Mouse (Mus musculus) cerebellum, adult 9-11 months (tissue): ENCODE measurements around the gene Slc35f4.

Source experiments
- DNase-seq: peaks from one replicate; pipeline ENCODE4 v3.0.0; 2022

The Slc35f4 gene

GRCm38 (mm10) chr14:49525931-49526291, at the start of gene Slc35f4:
Slc35f4 (minus strand) TSS chr14:49526046.
- no peak for DNase-seq

DNA sequence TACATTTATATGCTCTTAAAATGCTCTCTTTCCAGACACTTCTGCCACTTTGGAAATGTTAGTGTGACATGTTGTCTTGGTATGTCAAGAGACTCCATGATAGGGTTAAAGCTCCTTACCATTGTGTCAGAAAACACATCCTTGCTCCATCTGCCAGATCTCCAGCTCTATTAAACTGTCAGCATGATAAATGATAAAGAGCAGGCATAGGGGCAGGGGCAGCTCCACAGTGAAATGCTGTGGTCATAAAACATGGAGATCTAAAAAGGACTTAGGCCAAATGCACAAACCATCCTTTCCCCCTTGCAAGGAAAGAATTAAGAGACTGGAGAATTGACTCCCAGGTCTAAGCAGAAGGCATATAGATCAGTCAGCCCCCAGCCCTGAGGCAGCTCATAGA, 42.5 kb upstream of the Slc35f4 start:
- no peak for DNase-seq

DNA sequence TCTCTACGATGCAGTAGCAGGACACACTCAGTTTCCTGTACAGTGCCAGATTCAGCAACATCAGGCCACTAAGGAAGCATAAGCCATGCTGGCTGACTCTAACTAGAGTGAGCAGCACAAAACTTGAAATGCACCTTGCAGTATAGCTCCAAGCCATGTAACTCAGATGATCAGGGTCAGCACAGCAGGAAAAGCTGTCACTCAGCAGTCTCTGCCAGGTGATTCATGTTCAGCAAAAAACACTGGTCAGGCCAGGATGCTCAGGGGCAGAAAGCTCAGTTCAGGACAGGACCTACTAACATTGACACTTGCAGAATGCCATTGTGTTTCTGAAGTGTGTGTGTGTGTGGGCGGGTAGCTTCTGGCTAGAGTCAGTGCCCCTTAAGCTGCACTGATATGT, 34.9 kb upstream of the Slc35f4 start:
- DNase-seq = peak; percentile 9

GRCm38 (mm10) chr14:49540104-49540503, 14.3 kb upstream of the Slc35f4 start:
- peak; percentile 17 for DNase-seq

DNA sequence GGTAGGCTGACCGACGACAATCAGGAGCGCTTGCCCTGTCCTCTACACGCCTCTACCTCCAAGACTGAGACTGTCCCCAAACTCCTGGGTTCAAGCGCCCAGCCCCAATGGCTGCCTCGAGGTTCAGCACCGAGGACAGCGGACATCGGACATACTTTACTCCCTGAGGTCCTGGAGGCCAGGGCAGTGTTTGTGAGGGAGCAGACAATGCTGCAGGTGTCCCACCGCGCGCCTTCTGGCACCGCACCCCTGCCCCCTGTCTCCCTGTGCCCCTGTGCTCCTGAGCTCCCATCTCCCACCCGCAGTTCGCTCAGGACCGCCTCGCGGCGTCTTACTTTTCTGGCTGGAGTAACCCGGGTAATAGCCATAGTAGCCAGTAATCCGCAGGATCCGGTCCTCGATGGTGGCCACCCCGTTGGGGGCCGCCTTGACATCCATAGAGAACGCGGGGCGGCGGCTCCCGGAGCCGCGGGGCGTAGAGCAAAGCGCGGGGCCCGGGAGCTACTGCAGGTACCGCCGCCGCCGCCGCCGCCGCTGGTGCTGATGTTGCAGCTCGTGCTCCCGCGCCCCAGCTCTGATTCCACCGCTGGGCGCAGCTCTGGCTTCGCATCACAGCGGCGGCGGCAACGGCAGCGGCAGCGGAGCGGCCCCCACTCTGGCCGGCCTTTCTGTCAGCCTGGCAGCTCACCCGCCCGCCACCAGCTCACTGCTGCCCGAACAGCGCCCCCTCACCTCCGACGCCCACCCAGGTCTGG, 493 bp downstream of the Slc35f4 start:
- DNase-seq = peak; percentile 34

DNA sequence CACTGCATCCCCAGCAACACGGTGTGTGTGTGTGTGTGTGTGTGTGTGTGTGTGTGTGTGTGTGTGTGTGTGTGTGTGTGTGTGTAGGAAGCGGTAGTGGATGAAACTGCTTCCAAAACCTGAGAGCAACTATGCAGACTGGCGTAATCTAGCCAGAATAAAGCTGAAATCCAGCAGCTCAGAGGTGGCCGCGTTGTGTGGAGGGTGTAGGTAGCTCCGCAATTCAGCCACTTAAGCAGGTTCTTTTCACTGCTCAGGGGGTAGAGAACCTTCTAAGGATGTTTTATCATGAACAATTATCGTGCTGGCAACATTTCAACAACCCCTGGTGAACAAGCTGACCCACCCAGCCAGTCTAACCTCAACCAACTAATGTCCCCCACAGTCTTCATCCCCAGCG, 1.2 kb downstream of the Slc35f4 start:
- no peak for DNase-seq

DNA sequence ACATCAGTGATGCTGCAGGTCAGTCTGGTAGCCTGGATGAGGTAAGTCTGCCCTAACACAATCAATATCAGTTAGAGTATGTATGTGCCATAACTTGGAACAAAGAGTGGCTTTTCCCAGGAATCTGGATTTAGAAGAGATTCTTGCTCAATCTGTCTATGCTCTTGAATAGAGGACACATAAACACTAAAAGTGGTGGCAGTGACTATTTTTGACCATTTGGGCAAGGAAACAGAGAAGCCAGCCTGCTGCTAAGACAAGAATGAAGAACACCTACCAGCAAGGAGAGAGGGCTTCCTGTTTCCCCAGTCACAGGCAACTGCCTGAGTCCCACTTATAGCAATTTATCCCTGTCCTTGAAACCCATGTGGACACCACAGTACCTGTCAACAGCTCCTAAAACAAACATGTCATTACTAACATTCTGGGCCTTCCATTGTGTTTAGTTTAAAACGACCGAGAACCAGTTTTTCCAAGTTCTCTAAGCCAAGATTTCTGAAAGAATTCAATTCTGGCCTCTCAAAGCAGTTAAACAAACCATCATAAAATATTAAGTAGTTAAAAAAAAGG, 10.7 kb downstream of the Slc35f4 start:
- DNase-seq = no peak

DNA sequence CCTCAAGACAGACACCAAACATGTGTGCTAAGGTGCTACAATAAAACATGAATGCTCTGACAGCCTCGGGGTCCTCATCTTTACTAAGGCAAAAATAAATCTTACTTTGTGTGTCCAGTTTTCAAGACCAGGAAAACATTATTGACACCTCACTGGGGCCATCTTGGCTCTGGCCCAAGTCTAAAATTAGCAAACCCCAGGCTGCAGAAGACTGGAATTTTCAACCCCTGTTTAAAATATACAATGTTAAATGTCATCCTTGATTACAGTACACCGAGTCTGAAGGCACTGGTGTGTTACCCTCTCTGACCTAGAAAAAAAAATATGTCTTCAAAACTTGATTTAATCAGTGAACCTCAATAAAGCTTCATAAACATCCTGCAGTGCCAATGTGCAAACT, 11.7 kb downstream of the Slc35f4 start:
- no peak for DNase-seq

DNA sequence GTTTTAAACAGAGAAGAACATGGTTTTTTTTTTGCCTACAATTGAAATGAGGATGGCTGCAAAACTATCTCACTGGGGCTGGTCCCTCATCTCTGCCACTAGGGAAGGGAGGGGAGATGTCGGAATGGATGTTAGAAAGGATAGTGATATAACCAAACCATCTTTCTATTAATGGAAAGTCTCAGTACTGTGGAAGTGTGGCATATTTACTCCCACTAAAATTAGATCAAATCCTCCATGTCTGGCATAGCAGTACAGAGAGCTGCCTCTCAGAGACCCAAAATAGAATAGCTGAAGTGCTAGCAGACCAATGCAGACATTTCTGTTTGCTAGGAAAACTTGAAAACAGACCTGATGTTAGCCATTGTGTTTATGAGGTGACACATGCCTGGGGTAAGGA, 30.7 kb downstream of the Slc35f4 start:
- DNase-seq = no peak

DNA sequence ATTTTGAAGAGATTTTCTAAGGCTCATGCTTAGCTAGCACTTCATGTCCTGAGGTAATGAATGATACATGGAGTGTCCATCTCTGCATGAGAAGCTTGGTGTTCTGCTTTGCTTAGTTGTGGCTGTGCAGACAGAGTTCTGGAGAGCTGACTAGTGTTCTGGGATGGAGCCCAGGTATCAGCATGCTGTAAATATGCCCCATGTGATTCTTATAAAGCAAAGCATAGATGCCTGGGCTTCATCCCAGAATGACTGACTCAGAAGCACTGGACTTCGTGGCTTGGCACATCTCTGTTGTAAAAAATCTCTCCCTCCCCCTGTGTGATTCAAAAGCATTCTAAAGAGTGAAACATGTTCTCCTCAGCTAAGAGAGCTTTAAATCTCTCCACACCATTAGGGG, 32.1 kb downstream of the Slc35f4 start:
- peak; percentile 79 for DNase-seq

- DNase-seq = no peak
Observed at GRCm38 (mm10) chr14:49492506-49492905, 33.3 kb downstream of the Slc35f4 start.

DNA sequence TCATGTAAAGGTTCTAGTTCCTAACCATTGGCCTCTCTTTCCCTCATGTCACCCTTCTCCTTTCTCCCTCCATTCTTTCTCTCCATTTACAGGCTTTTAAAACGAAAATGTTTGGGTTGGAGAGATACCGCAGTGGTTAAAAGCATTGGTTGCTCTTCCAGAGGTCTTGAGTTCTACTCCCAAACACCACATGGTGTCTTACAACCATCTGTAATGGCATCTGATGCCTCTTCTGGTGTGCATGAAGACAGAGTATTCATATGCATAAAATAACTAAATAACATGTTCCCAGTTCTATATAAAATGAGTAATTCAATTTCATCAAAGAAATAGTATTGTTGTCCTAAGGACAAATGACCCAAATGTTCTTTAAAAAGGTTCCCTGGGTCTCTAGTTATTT, 49.2 kb downstream of the Slc35f4 start:
- no peak for DNase-seq

- DNase-seq = no peak
Observed at GRCm38 (mm10) chr14:49461761-49462160, 64.1 kb downstream of the Slc35f4 start.

GRCm38 (mm10) chr14:49460799-49461198, 65.0 kb downstream of the Slc35f4 start:
- no peak for DNase-seq

DNA sequence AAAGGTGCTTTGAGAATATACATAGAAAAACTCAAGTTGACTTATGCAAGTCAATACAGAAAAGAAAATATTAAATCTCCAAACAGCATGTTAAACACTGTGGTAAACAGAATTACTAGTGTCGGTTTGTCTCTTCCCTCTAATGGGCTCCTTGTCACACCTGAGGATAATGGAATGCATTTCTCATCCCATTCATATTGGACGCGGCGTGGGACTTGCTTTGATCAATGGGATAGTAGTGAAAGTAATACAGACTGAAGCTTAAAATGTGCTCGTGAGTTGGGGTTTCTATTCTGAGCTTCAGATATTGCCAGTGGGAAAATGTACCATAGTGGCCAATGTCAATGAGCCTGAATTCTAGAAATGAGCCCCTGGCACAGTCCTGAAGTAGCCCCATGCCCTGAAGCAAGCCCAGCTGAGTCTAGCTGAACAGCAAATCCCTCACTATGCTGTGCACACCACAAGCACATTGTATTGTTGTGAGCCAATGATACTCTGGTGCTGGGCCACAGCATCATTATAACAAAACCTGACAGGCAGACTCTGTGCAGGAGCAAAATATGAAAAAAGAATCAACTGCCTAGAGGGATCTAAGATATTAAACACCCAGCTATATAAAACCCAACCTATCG, 71.4 kb downstream of the Slc35f4 start:
- DNase-seq = no peak

- no peak for DNase-seq
Observed at GRCm38 (mm10) chr14:49453782-49454181, 72.1 kb downstream of the Slc35f4 start.

- DNase-seq = no peak
Observed at GRCm38 (mm10) chr14:49447669-49448068, 78.2 kb downstream of the Slc35f4 start.

- DNase-seq = no peak
Observed at GRCm38 (mm10) chr14:49446461-49446860, 79.4 kb downstream of the Slc35f4 start.

DNA sequence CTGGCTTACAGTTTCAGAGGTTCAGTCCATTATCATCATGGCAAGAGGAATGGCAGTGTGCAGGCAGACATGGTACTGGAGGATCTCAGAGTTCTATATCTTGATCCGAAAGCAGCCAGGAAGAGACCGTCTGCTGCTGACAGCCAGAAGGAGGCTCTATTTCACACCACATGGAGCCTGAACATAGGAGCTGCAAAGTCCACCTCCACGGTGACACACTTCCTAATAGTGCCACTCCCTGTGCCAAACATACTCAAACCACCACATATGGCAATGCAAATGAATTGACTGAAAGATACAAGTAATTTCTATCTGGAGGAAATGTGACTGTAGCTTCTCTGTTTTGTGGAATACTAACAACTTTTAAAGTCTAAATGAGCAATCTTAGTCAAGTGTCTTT, 89.0 kb downstream of the Slc35f4 start:
- DNase-seq = no peak

- no peak for DNase-seq
Observed at GRCm38 (mm10) chr14:49431821-49432220, 94.0 kb downstream of the Slc35f4 start.

- no peak for DNase-seq
Observed at GRCm38 (mm10) chr14:49392482-49392881, 133.4 kb downstream of the Slc35f4 start.

GRCm38 (mm10) chr14:49362161-49362560, 163.7 kb downstream of the Slc35f4 start:
- no peak for DNase-seq

DNA sequence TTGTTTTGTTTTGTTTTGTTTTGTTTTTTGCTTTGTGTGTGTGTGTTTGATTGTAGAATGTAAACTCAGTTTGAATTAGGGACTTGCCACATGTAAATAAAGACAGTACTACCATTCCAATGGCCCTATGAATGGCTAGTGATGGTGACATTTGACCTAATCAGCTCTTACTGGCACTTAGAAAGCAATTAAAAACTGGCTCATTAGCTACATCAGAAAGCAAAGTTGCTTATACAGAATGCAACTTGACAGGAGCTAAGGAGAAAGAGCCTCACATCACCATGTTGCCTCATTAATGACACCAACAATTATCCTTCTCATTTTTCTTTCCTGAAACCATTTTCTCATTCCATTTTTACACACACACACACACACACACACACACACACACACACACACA, 170.3 kb downstream of the Slc35f4 start:
- no peak for DNase-seq

- peak; percentile 28 for DNase-seq
Observed at GRCm38 (mm10) chr14:49348897-49349250, 177.0 kb downstream of the Slc35f4 start.
